In the genomic region with DNA sequence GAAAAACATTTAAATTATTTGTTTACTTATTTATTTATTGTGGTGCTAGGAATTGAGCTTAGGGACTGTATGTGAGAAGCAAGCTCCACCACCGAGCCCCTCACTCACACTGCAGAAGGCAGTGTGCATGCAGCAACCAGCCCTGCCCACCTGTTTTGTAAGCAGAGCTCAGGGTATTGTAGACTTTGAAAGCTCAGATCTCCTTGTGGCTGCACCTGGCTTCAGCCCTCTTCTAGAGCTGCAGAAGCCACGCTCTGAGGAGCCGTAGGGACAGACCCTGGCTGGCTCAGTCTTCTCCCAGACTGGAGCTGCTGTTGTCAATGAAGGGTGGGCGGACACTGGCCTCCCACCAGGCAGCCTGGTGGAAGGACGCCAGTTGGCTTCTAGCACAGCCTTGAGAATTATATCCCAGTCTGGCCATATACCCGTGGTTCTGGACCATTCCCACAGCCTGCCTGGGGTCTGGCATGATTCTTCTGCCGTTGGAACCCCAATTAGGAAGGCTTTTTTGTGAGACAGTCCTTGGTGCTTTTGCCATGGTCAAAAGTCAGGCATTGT, we compare ENCODE assay signal across 8 mouse cellular contexts. TPM values are rescaled to one million over a fixed set of nuclear protein-coding genes. Genes with fewer than 3 reads are reported as not detected.
DNase-seq lines count a peak whose midpoint lies in the region; ATAC-seq lines count a peak whose summit lies in the region.

No protein-coding gene starts in this region.

- ATAC-seq in forebrain, embryonic 14.5 days, result 0 out of 2 replicates have a peak, but pooled peaks have one; percentile 18
- ATAC-seq in midbrain, embryonic 14.5 days (ENCODE audit: low FRiP score, low TSS enrichment), result no peak
- ATAC-seq in midbrain, embryonic 13.5 days, result no peak
- ATAC-seq in liver, embryonic 12.5 days, result no peak

- H3K4me1 ChIP-seq in forebrain, embryonic 14.5 days (ENCODE audit: control insufficient read depth, insufficient read depth, low read length), result no peaks in the 10 kb centered on the region
- peaks cover 3% of the 10 kb centered on the region for H3K4me1 ChIP-seq in forebrain, embryonic 10.5 days
- H3K4me1 ChIP-seq in midbrain, embryonic 14.5 days (ENCODE audit: control insufficient read depth, insufficient read depth, low read length), result no peaks in the 10 kb centered on the region
- no peaks in the 10 kb centered on the region for H3K4me1 ChIP-seq in midbrain, embryonic 13.5 days (replicated peaks)
- H3K4me1 ChIP-seq in liver, embryonic 12.5 days, result no peaks in the 10 kb centered on the region

- no peaks in the 10 kb centered on the region for H3K9me3 ChIP-seq in forebrain, embryonic 14.5 days (replicated peaks; ENCODE audit: control insufficient read depth, low read length)
- H3K9me3 ChIP-seq in forebrain, embryonic 10.5 days, result no peaks in the 10 kb centered on the region
- H3K9me3 ChIP-seq in midbrain, embryonic 14.5 days (ENCODE audit: control insufficient read depth, low read length), result no peaks in the 10 kb centered on the region
- no peaks in the 10 kb centered on the region for H3K9me3 ChIP-seq in midbrain, embryonic 13.5 days
- H3K9me3 ChIP-seq in liver, embryonic 12.5 days (replicated peaks), result no peaks in the 10 kb centered on the region

- peak; percentile 64 for DNase-seq in forebrain, embryonic 14.5 days (ENCODE audit: low spot score)
- no peak for DNase-seq in forebrain, embryonic 10.5 days (ENCODE audit: extremely low spot score, low spot score)
- peak; percentile 45 for DNase-seq in midbrain, embryonic 14.5 days
- DNase-seq in layer of hippocampus, postnatal 25 days (ENCODE audit: extremely low spot score in 1 of 2, low spot score in 1 of 2), result peak; percentile 44 to 51
- DNase-seq in testis, postnatal 14 days (ENCODE audit: low spot score), result peak; percentile 73
- no peak for DNase-seq in B cell, adult 2 months

- no peak overlapping the region for H3K4me3 ChIP-seq in forebrain, embryonic 14.5 days (ENCODE audit: low read depth, low read length)
- no peak overlapping the region for H3K4me3 ChIP-seq in forebrain, embryonic 10.5 days
- H3K4me3 ChIP-seq in midbrain, embryonic 14.5 days (replicated peaks; ENCODE audit: low read depth, low read length), result no peak overlapping the region
- no peak overlapping the region for H3K4me3 ChIP-seq in midbrain, embryonic 13.5 days (replicated peaks)
- no peak overlapping the region for H3K4me3 ChIP-seq in liver, embryonic 12.5 days

- WGBS in forebrain, embryonic 14.5 days, result 55% methylated on average over 7 of the region's 7 CpGs
- WGBS in forebrain, embryonic 10.5 days, result 80% methylated on average over 7 of the region's 7 CpGs
- WGBS in midbrain, embryonic 14.5 days, result 71% methylated on average over 7 of the region's 7 CpGs
- 74% methylated on average over 7 of the region's 7 CpGs for WGBS in midbrain, embryonic 13.5 days
- WGBS in liver, embryonic 12.5 days (ENCODE audit: insufficient replicate concordance), result 62% methylated on average over 7 of the region's 7 CpGs

- H3K27ac ChIP-seq in forebrain, embryonic 14.5 days (ENCODE audit: low read depth, low read length), result no peak overlapping the region
- no peak overlapping the region for H3K27ac ChIP-seq in forebrain, embryonic 10.5 days
- no peak overlapping the region for H3K27ac ChIP-seq in midbrain, embryonic 14.5 days (replicated peaks; ENCODE audit: low read depth, low read length)
- H3K27ac ChIP-seq in midbrain, embryonic 13.5 days, result no peak overlapping the region
- no peak overlapping the region for H3K27ac ChIP-seq in liver, embryonic 12.5 days

- H3K36me3 ChIP-seq in forebrain, embryonic 14.5 days (ENCODE audit: control insufficient read depth, insufficient read depth, low read length), result peaks cover 41% of the 10 kb centered on the region
- H3K36me3 ChIP-seq in forebrain, embryonic 10.5 days (replicated peaks), result peaks cover 80% of the 10 kb centered on the region
- H3K36me3 ChIP-seq in midbrain, embryonic 14.5 days (ENCODE audit: control insufficient read depth, insufficient read depth, low read length), result peaks cover 59% of the 10 kb centered on the region
- peaks cover 54% of the 10 kb centered on the region for H3K36me3 ChIP-seq in midbrain, embryonic 13.5 days
- H3K36me3 ChIP-seq in liver, embryonic 12.5 days, result 0 out of 2 replicates have a peak, but pooled peaks cover 2% of the 10 kb centered on the region

- H3K4me2 ChIP-seq in forebrain, embryonic 14.5 days (ENCODE audit: low read length), result no peak overlapping the region
- no peak overlapping the region for H3K4me2 ChIP-seq in midbrain, embryonic 14.5 days (ENCODE audit: low read length)
- H3K4me2 ChIP-seq in midbrain, embryonic 13.5 days (replicated peaks), result no peak overlapping the region
- H3K4me2 ChIP-seq in liver, embryonic 12.5 days, result no peak overlapping the region

- no peaks in the 10 kb centered on the region for H3K27me3 ChIP-seq in forebrain, embryonic 14.5 days (replicated peaks; ENCODE audit: control insufficient read depth, insufficient read depth, low read length)
- H3K27me3 ChIP-seq in forebrain, embryonic 10.5 days (ENCODE audit: poor library complexity, severe bottlenecking), result no peaks in the 10 kb centered on the region
- no peaks in the 10 kb centered on the region for H3K27me3 ChIP-seq in midbrain, embryonic 14.5 days (ENCODE audit: control insufficient read depth, insufficient read depth, low read length)
- H3K27me3 ChIP-seq in midbrain, embryonic 13.5 days, result no peaks in the 10 kb centered on the region
- H3K27me3 ChIP-seq in liver, embryonic 12.5 days (replicated peaks), result peaks cover 42% of the 10 kb centered on the region

- no peak overlapping the region for H3K9ac ChIP-seq in forebrain, embryonic 14.5 days (ENCODE audit: low read length)
- no peak overlapping the region for H3K9ac ChIP-seq in midbrain, embryonic 14.5 days (replicated peaks; ENCODE audit: low read length)
- H3K9ac ChIP-seq in midbrain, embryonic 13.5 days (replicated peaks), result no peak overlapping the region
- H3K9ac ChIP-seq in liver, embryonic 12.5 days, result no peak overlapping the region

RNA-seq across cellular contexts. Expression of gene Tyro3, which starts 16.9 kb away (rescaled TPM):
- 14.3 TPM in 2 replicates for polyA plus RNA-seq in forebrain, embryonic 14.5 days (2014; fragmentation: Nextera tagmentation; extraction: Ambion mirVana)
- 27.0 and 27.6 TPM in 2 replicates for polyA plus RNA-seq in forebrain, embryonic 10.5 days (2016; fragmentation: Nextera tagmentation; extraction: Ambion mirVana)
- 20.0 and 20.2 TPM in 2 replicates for polyA plus RNA-seq in midbrain, embryonic 14.5 days (2014; fragmentation: Nextera tagmentation; extraction: Ambion mirVana)
- 15.7 and 16.1 TPM in 2 replicates for polyA plus RNA-seq in midbrain, embryonic 13.5 days (2015; fragmentation: Nextera tagmentation; extraction: Ambion mirVana)
- total RNA-seq in layer of hippocampus, postnatal 25 days (2021), result 10 to 100 TPM; 87.0 to 88.2 TPM
- 2.5 and 3.1 TPM in 2 replicates for polyA plus RNA-seq in liver, embryonic 12.5 days (2016; fragmentation: Nextera tagmentation; extraction: Ambion mirVana)

RNA-seq across cellular contexts. Expression of gene Rpap1, which starts 27.1 kb away (rescaled TPM):
- 12.8 and 16.0 TPM in 2 replicates for polyA plus RNA-seq in forebrain, embryonic 14.5 days (2014; fragmentation: Nextera tagmentation; extraction: Ambion mirVana)
- 42.3 and 43.5 TPM in 2 replicates for polyA plus RNA-seq in forebrain, embryonic 10.5 days (2016; fragmentation: Nextera tagmentation; extraction: Ambion mirVana)
- 12.5 and 21.3 TPM in 2 replicates for polyA plus RNA-seq in midbrain, embryonic 14.5 days (2014; fragmentation: Nextera tagmentation; extraction: Ambion mirVana)
- 25.1 and 26.8 TPM in 2 replicates for polyA plus RNA-seq in midbrain, embryonic 13.5 days (2015; fragmentation: Nextera tagmentation; extraction: Ambion mirVana)
- total RNA-seq in layer of hippocampus, postnatal 25 days (2021), result 10 to 100 TPM; 18.4 to 19.7 TPM
- polyA plus RNA-seq in liver, embryonic 12.5 days (2016; fragmentation: Nextera tagmentation; extraction: Ambion mirVana), result 17.4 and 17.8 TPM in 2 replicates

RNA-seq across cellular contexts. Expression of gene Ltk, which starts 54.2 kb away (rescaled TPM):
- 0.29 and 0.37 TPM in 2 replicates for polyA plus RNA-seq in forebrain, embryonic 14.5 days (2014; fragmentation: Nextera tagmentation; extraction: Ambion mirVana)
- 0.33 TPM in 1 of 2 replicates, not detected in the other for polyA plus RNA-seq in forebrain, embryonic 10.5 days (2016; fragmentation: Nextera tagmentation; extraction: Ambion mirVana)
- polyA plus RNA-seq in midbrain, embryonic 14.5 days (2014; fragmentation: Nextera tagmentation; extraction: Ambion mirVana), result 1.5 and 3.0 TPM in 2 replicates
- 0.55 and 0.65 TPM in 2 replicates for polyA plus RNA-seq in midbrain, embryonic 13.5 days (2015; fragmentation: Nextera tagmentation; extraction: Ambion mirVana)
- 10 to 100 TPM; 10.5 to 12.9 TPM for total RNA-seq in layer of hippocampus, postnatal 25 days (2021)
- polyA plus RNA-seq in liver, embryonic 12.5 days (2016; fragmentation: Nextera tagmentation; extraction: Ambion mirVana), result 0.19 TPM in 1 of 2 replicates, not detected in the other

Comparison
In these comparisons a context has a peak if more than half of its experiments do, and no peak if none do; other contexts are left out.
1. DNase-seq: peak in forebrain, embryonic 14.5 days (single experiment), midbrain, embryonic 14.5 days (single experiment), layer of hippocampus, postnatal 25 days (2 of 2) and testis, postnatal 14 days (single experiment); none in forebrain, embryonic 10.5 days (single experiment) and B cell, adult 2 months (0 of 2).